17 mouse cellular contexts compared by ENCODE assay signal in the genomic region with DNA sequence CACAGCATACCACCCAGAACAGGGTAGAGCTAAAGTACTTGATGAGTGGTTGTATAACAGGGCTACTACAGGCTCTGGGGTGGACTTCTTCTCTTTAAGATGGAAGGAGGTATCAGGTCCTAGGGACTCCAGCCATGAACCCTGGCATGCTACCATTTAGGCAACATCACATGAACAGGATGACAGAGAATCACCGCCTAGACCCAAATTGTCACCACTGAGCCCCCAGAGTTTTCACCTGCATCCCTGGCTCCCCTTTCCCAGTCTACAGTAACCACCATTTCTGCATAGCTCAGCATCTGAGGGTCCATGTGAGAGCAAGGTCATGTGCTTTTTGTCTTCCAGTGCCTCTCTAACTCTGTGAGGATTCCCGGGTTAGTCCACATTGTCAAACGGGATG.
A peak's percentile ranks its signal among the peaks of the same experiment; 100 is the strongest.
DNase-seq lines count a peak whose midpoint lies in the region; ATAC-seq and TF ChIP-seq lines count a peak whose summit lies in the region.
"Had no signal": no experiment of that assay in that cellular context is flagged by ENCODE, and none has a peak within 500 bp of the region (broad histone marks: within the 10 kb centered on the region; RNA-seq: fewer than 3 reads in every experiment).

No protein-coding gene starts in this region.

- WGBS in forebrain, embryonic 14.5 days, result 80% methylated on average over 3 of the region's 3 CpGs
- 87% methylated on average over 3 of the region's 3 CpGs for WGBS in forebrain, embryonic 11.5 days
- WGBS in hindbrain, embryonic 14.5 days, result 82% methylated on average over 3 of the region's 3 CpGs
- 76% methylated on average over 3 of the region's 3 CpGs for WGBS in midbrain, postnatal 0 days

- no peak for TF ChIP-seq CTCF in left cerebral cortex, adult 2 months (IDR thresholded peaks at IDR 0.05)
- TF ChIP-seq CTCF in midbrain, postnatal 0 days (IDR thresholded peaks at IDR 0.05), result no peak

- no peak overlapping the region for H3K9ac ChIP-seq in forebrain, embryonic 14.5 days (ENCODE audit: low read length)
- H3K9ac ChIP-seq in forebrain, embryonic 11.5 days (ENCODE audit: low read length), result no peak overlapping the region
- H3K9ac ChIP-seq in hindbrain, embryonic 14.5 days, result peak overlapping the region; percentile 39; the same call in 1 of the 2 replicates
- no peak overlapping the region for H3K9ac ChIP-seq in midbrain, postnatal 0 days (replicated peaks; ENCODE audit: low read length, poor library complexity, severe bottlenecking)
- H3K9ac ChIP-seq: embryonic facial prominence, embryonic 13.5 days; kidney, embryonic 15.5 days; liver, embryonic 14.5 days had no signal

- intact Hi-C loops in left cerebral cortex, adult 2 months (cut with DNase I), result loop anchor here (2.0 kb wide), 1 partner anchor 60 kb away; no protein-coding TSS in a partner anchor
- intact Hi-C loops in left cerebral cortex, postnatal 4 days (cut with DNase I), result no loop called here
- intact Hi-C loops in gastrocnemius, postnatal 14 days (cut with DNase I; ENCODE audit: low total_unique reads), result no loop called here

- H3K27ac ChIP-seq in forebrain, embryonic 14.5 days (ENCODE audit: low read depth, low read length), result peak overlapping the region; percentile 72; the same call in 1 of the 2 replicates
- no peak overlapping the region for H3K27ac ChIP-seq in forebrain, embryonic 11.5 days (ENCODE audit: low read depth, low read length)
- peak overlapping the region; percentile 91 for H3K27ac ChIP-seq in left cerebral cortex, adult 2 months
- peak overlapping the region; percentile 83 for H3K27ac ChIP-seq in hindbrain, embryonic 14.5 days
- peak overlapping the region; percentile 53 for H3K27ac ChIP-seq in midbrain, postnatal 0 days (ENCODE audit: low read depth, low read length)
- H3K27ac ChIP-seq: embryonic facial prominence, embryonic 13.5 days; kidney, embryonic 15.5 days; liver, embryonic 14.5 days; neural tube, embryonic 12.5 days had no signal

- H3K36me3 ChIP-seq in forebrain, embryonic 14.5 days (ENCODE audit: control insufficient read depth, insufficient read depth, low read length), result no peaks in the 10 kb centered on the region
- H3K36me3 ChIP-seq in forebrain, embryonic 11.5 days (ENCODE audit: control insufficient read depth, insufficient read depth, low read length), result no peaks in the 10 kb centered on the region
- no peaks in the 10 kb centered on the region for H3K36me3 ChIP-seq in hindbrain, embryonic 14.5 days (replicated peaks; ENCODE audit: control insufficient read depth, insufficient read depth)
- H3K36me3 ChIP-seq in midbrain, postnatal 0 days (ENCODE audit: insufficient read depth, low read length), result no peaks in the 10 kb centered on the region
- H3K36me3 ChIP-seq: embryonic facial prominence, embryonic 13.5 days; kidney, embryonic 15.5 days; neural tube, embryonic 12.5 days had no signal

- H3K4me3 ChIP-seq in forebrain, embryonic 14.5 days (ENCODE audit: low read depth, low read length), result no peak overlapping the region
- H3K4me3 ChIP-seq in forebrain, embryonic 11.5 days (ENCODE audit: low read depth, low read length), result no peak overlapping the region
- H3K4me3 ChIP-seq in left cerebral cortex, adult 2 months, result no peak overlapping the region
- no peak overlapping the region for H3K4me3 ChIP-seq in hindbrain, embryonic 14.5 days (replicated peaks; ENCODE audit: low read length)
- no peak overlapping the region for H3K4me3 ChIP-seq in midbrain, postnatal 0 days (ENCODE audit: low read depth, low read length)
- H3K4me3 ChIP-seq: embryonic facial prominence, embryonic 13.5 days; kidney, embryonic 15.5 days; neural tube, embryonic 12.5 days had no signal

- no peak overlapping the region for H3K4me2 ChIP-seq in forebrain, embryonic 14.5 days (ENCODE audit: low read length)
- no peak overlapping the region for H3K4me2 ChIP-seq in forebrain, embryonic 11.5 days (ENCODE audit: low read depth, low read length, severe bottlenecking)
- H3K4me2 ChIP-seq in hindbrain, embryonic 14.5 days (replicated peaks), result peak overlapping the region; percentile 48; the same call in 1 of the 2 replicates
- no peak overlapping the region for H3K4me2 ChIP-seq in midbrain, postnatal 0 days (ENCODE audit: low read depth, low read length, poor library complexity, severe bottlenecking)
- H3K4me2 ChIP-seq: embryonic facial prominence, embryonic 13.5 days; kidney, embryonic 15.5 days had no signal

- no peaks in the 10 kb centered on the region for H3K9me3 ChIP-seq in forebrain, embryonic 14.5 days (replicated peaks; ENCODE audit: control insufficient read depth, low read length)
- H3K9me3 ChIP-seq in forebrain, embryonic 11.5 days (ENCODE audit: control insufficient read depth, low read length), result no peaks in the 10 kb centered on the region; the same call in 1 of the 2 replicates
- no peaks in the 10 kb centered on the region for H3K9me3 ChIP-seq in hindbrain, embryonic 14.5 days (ENCODE audit: control insufficient read depth, low read length)
- H3K9me3 ChIP-seq in midbrain, postnatal 0 days (ENCODE audit: low read length), result no peaks in the 10 kb centered on the region
- H3K9me3 ChIP-seq: embryonic facial prominence, embryonic 13.5 days; kidney, embryonic 15.5 days had no signal

- no peak for ATAC-seq in forebrain, embryonic 14.5 days
- ATAC-seq in forebrain, embryonic 11.5 days (replicated peaks; ENCODE audit: low FRiP score), result no peak
- ATAC-seq in hindbrain, embryonic 14.5 days (ENCODE audit: low FRiP score), result no peak
- ATAC-seq in midbrain, postnatal 0 days (ENCODE audit: low FRiP score), result peak; percentile 17; the same call in 1 of the 2 replicates
- ATAC-seq: intestine, embryonic 16.5 days had no signal

- DNase-seq in forebrain, embryonic 14.5 days (ENCODE audit: low spot score), result no peak
- no peak for DNase-seq in forebrain, embryonic 11.5 days (ENCODE audit: low spot score)
- DNase-seq in left cerebral cortex, adult 2 months (ENCODE audit: extremely low spot score in 1 of 2, low spot score in 2 of 2), result no peak
- DNase-seq in left cerebral cortex, postnatal 4 days, result no peak
- DNase-seq in hindbrain, embryonic 14.5 days (ENCODE audit: low spot score), result no peak
- no peak for DNase-seq in midbrain, postnatal 0 days (ENCODE audit: low spot score)
- DNase-seq in gastrocnemius, postnatal 14 days, result no peak
- DNase-seq in frontal cortex, postnatal 25 days (ENCODE audit: low spot score in 2 of 2), result no peak
- DNase-seq: adrenal gland, postnatal 36 days; B cell, adult 2 months; heart, postnatal 4 days; thymus, postnatal 25 days had no signal

- no peaks in the 10 kb centered on the region for H3K27me3 ChIP-seq in forebrain, embryonic 14.5 days (replicated peaks; ENCODE audit: control insufficient read depth, insufficient read depth, low read length)
- H3K27me3 ChIP-seq in forebrain, embryonic 11.5 days (ENCODE audit: control insufficient read depth, insufficient read depth, low read length), result no peaks in the 10 kb centered on the region
- H3K27me3 ChIP-seq in hindbrain, embryonic 14.5 days (ENCODE audit: control insufficient read depth, insufficient read depth, low read length), result no peaks in the 10 kb centered on the region
- H3K27me3 ChIP-seq in midbrain, postnatal 0 days (ENCODE audit: insufficient read depth, low read length), result no peaks in the 10 kb centered on the region
- H3K27me3 ChIP-seq: embryonic facial prominence, embryonic 13.5 days; kidney, embryonic 15.5 days; neural tube, embryonic 12.5 days had no signal

- H3K4me1 ChIP-seq in forebrain, embryonic 14.5 days (ENCODE audit: control insufficient read depth, insufficient read depth, low read length), result peaks cover 2% of the 10 kb centered on the region; the same call in 1 of the 2 replicates
- H3K4me1 ChIP-seq in forebrain, embryonic 11.5 days (replicated peaks; ENCODE audit: control insufficient read depth, insufficient read depth, low read length), result no peaks in the 10 kb centered on the region
- peaks cover 17% of the 10 kb centered on the region for H3K4me1 ChIP-seq in hindbrain, embryonic 14.5 days (replicated peaks; ENCODE audit: control insufficient read depth, insufficient read depth, low read length)
- peaks cover 6% of the 10 kb centered on the region; the same call in 1 of the 2 replicates for H3K4me1 ChIP-seq in midbrain, postnatal 0 days (ENCODE audit: insufficient read depth, low read length)
- H3K4me1 ChIP-seq: embryonic facial prominence, embryonic 13.5 days; kidney, embryonic 15.5 days had no signal
